Mouse (Mus musculus) bone marrow macrophage, adult 2 months (primary cell): ENCODE data around the gene Sprr2a3.
"Not testable (repeated sequence)": the region's sequence is repeated elsewhere in the genome, so short reads cannot be mapped to it uniquely, and the experiment has no call there.

ENCODE experiments used
- CTCF ChIP-seq: IDR thresholded peaks from 2 replicates; pipeline ENCODE4 v1.5.1; 2012; ENCODE audit warnings: low read depth, mild to moderate bottlenecking, low read length, moderate library complexity
- POLR2A ChIP-seq: IDR thresholded peaks from 2 replicates; pipeline ENCODE4 v1.6.1; 2012; ENCODE audit warnings: mild to moderate bottlenecking, low read depth, low read length, borderline replicate concordance

DNA sequence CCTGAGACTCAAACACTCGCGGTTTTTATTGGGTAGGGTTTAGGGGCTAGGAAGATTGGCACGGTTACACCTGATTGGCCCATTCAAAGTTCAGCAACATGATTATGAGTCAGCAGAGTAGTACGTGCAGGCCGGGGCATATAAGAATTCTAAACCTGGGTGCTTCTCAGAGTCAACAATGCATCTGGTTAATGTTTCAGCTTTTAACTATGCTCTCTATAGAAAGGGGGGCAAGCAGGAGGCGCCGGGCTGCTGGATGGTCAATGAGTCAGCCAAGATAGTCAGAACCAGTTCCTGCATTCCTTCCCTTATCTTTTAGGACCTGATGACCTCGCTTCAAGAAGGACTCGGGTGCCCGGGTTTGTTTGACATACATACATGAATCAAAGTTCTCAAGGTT lies 39.0 kb upstream of the Sprr2a3 start:
- TF ChIP-seq CTCF, POLR2A: not testable (repeated sequence)
